Mouse (Mus musculus) liver, embryonic 16.5 days (tissue): ENCODE measurements around the gene Gm16867. TPM values are rescaled to one million over a fixed set of nuclear protein-coding genes. Genes with fewer than 3 reads are reported as not detected.
A peak's percentile ranks its signal among the peaks of the same experiment; 100 is the strongest.
"Not testable (repeated sequence)": the region's sequence is repeated elsewhere in the genome, so short reads cannot be mapped to it uniquely, and the experiment has no call there.

Experiments used
- ATAC-seq: fragments of 200-750 bp; cut with Nextera tagmentation; 2 replicates; pipeline ENCODE4 v1.8.0; 2017; ENCODE audit warnings: low read depth, mild to moderate bottlenecking, moderate number of reproducible peaks, moderate library complexity
- H3K27ac ChIP-seq: fragments of 300-500 bp; sonication (generic); 2 replicates; pipeline ENCODE4 v1.5.1; 2014; ENCODE audit warnings: mild to moderate bottlenecking, low read length
- H3K27me3 ChIP-seq: fragments of 300-500 bp; sonication (generic); 2 replicates; pipeline ENCODE4 v1.6.1; 2014; ENCODE audit warnings: low read depth, low read length, mixed read lengths; ENCODE audit not compliant: control insufficient read depth, insufficient read depth
- H3K36me3 ChIP-seq: fragments of 300-500 bp; sonication (generic); 2 replicates; pipeline ENCODE4 v1.6.1; 2014; ENCODE audit warnings: mild to moderate bottlenecking; ENCODE audit not compliant: control insufficient read depth, insufficient read depth
- H3K4me1 ChIP-seq: fragments of 300-500 bp; sonication (generic); 2 replicates; pipeline ENCODE4 v1.6.1; 2014; ENCODE audit warnings: low read depth, low read length, mixed read lengths; ENCODE audit not compliant: control insufficient read depth
- H3K4me2 ChIP-seq: fragments of 300-500 bp; sonication (generic); 2 replicates; pipeline ENCODE4 v1.6.1; 2014; ENCODE audit warnings: low read depth, low read length, mixed read lengths
- H3K4me3 ChIP-seq: fragments of 300-500 bp; sonication (generic); 2 replicates; pipeline ENCODE4 v1.5.1; 2014; ENCODE audit warnings: low read depth, mild to moderate bottlenecking, low read length
- H3K9ac ChIP-seq: fragments of 300-500 bp; sonication (generic); 2 replicates; pipeline ENCODE4 v1.6.1; 2014; ENCODE audit warnings: low read depth, low read length
- H3K9me3 ChIP-seq: fragments of 300-500 bp; sonication (generic); replicated peaks from 2 replicates; pipeline ENCODE4 v1.6.1; 2016; ENCODE audit warnings: low read length; ENCODE audit not compliant: control insufficient read depth
- WGBS: fragments of 180-500 bp; shearing (Covaris S2); extraction: QIAGEN DNeasy Blood & Tissue Kit; methylation state at CpG from one replicate; pipeline ENCODE4 v1.1.7; 2014; ENCODE audit not compliant: insufficient replicate concordance; 5-methylcytosine and 5-hydroxymethylcytosine counted together
- polyA plus RNA-seq: library from polyadenylated mRNA; unstranded; fragments of >200 nt; fragmentation: Nextera tagmentation; extraction: Ambion mirVana; gene quantifications from 2 replicates; pipeline ENCODE4 v1.2.1, GENCODE M21; 2015

Gm16867 gene
- polyA plus RNA-seq, 1 experiment from 2014 or later, result 0.59 TPM

DNA sequence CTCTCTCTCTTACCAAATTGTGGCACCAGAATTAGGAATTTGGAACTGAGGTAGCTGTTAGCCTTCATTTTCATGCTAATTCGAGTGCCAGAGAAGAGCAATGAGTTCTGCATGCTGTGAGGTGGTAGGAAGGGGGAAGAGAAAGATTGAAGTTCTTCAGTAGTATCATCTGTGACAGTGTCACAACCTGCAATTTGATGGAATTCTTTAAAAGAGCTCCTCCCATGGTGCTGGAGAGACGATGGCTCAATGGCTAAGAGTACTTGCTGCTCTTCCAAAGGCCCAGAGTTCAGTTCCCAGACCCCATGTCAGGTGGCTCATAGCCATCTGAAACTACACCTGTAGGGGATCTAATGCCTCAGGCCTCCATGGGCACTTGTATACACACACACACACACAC, 9.3 kb upstream of the Gm16867 start, which contains the start of gene Gm27179:
TSS of gene Gm27179 (minus strand) at position 101 of the 400 bp plus-strand sequence.
- not testable (repeated sequence) for H3K27ac ChIP-seq, H3K4me2 ChIP-seq, H3K9ac ChIP-seq, H3K36me3 ChIP-seq, ATAC-seq, H3K4me1 ChIP-seq, H3K9me3 ChIP-seq, H3K4me3 ChIP-seq, H3K27me3 ChIP-seq
- no CpG with 5 or more reads among the region's 2 CpGs for WGBS

DNA sequence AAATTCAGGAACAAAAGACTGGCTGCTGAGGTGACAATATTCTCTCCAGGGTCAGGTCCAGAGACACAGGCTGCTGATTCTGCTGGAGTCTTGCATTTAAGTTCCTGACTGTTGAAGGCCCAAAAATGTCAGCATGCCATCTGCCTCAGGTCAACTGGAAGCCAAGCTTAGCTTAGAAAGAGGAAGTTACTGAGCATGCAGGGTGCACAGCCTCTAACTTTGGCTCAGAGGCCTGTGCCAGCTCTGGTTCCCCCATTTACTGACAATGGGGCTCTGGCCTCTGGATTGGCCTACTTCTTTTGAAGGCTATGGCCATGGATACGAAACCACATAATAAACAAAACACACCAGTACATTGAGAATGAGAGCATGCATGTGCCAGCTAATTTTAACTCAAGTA, 3.8 kb upstream of the Gm16867 start:
- not testable (repeated sequence) for H3K9ac ChIP-seq, H3K9me3 ChIP-seq, H3K36me3 ChIP-seq, H3K27ac ChIP-seq, ATAC-seq, H3K27me3 ChIP-seq, H3K4me1 ChIP-seq, H3K4me2 ChIP-seq, H3K4me3 ChIP-seq
- no CpG with 5 or more reads among the region's 1 CpGs for WGBS

DNA sequence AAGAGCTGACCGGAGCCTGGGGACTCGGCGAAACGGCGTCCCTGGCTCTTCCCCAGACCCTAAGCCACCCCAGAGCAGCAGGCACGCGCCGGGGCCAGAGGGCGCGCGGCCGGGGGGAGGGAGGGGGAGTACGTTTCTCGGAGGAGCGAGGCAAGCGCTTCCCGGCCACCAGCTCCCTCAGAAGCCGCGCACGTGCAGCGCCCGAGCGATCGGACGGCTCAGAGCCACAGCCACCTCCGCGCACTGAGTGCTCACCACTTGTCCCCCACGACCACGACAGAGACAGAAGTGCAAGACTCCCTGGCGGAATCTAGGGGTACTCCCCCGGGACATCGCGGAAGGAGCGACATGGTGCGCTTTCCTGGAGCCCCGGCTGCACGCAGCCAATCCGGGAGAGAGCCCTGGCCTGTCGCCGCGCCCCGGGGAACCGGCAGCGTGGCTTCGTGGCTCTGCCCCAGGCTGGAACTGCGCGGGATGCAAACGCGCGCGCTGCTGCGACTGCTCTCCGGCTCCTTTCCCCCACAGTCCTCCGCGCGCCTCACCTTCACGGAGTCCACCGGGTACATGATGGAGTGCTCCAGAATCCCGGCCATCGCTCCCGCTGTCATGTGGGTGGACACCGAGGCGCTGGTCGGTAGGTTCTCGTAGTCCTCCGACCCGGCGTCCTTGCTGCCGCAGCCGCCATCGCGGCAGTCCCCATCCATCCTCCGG, 567 bp downstream of the Gm16867 start:
- H3K27me3 ChIP-seq, H3K9ac ChIP-seq, H3K9me3 ChIP-seq, H3K36me3 ChIP-seq, H3K4me2 ChIP-seq, H3K27ac ChIP-seq, H3K4me3 ChIP-seq, H3K4me1 ChIP-seq: not testable (repeated sequence)
- ATAC-seq, result peak; percentile 16
- WGBS, result no CpG with 5 or more reads among the region's 73 CpGs

DNA sequence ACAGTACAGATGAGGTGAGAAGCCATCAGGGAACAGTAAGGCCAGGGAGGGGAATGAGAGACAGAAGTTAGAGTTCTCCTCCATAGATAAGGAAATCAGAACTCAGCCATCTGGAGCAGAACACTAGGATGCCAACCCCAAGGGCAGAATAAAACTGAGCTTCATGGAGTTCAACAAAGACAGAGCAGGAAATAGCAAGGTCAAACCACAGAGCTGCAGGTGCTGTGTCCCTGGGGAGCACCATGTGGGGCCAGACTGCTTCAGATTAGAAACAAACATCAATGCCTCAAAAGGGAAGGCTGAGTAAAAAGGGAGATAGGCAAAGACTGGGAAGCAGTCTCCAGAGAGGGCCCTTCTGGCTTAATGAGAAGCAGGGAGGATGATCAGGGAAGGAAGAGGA, 6.9 kb downstream of the Gm16867 start:
- H3K4me1 ChIP-seq, H3K9me3 ChIP-seq, H3K4me2 ChIP-seq, ATAC-seq, H3K9ac ChIP-seq, H3K36me3 ChIP-seq, H3K27ac ChIP-seq, H3K4me3 ChIP-seq, H3K27me3 ChIP-seq: not testable (repeated sequence)

DNA sequence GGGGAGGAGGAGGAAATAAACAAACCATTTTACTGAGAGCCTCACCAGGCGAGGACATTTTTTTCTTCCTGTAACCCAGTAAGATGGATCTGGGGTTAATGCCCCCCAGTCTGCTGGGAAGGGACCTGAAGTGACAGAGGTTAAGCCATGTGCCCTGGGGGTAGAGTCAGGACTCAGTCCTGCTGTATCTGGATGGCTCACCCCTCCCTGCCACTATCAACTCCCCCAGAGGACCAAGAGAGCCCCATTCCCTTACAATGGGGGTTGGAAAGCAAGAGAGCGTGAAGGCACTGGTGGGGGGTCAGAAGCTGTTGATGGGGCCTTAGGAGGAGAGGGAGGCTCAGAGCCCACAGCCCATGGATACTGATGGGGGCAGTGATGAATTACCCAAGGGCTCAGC, 8.2 kb downstream of the Gm16867 start:
- H3K27me3 ChIP-seq, H3K9me3 ChIP-seq, H3K4me3 ChIP-seq, H3K27ac ChIP-seq, H3K9ac ChIP-seq, H3K4me1 ChIP-seq, H3K36me3 ChIP-seq, H3K4me2 ChIP-seq: not testable (repeated sequence)
- WGBS, result no CpG with 5 or more reads among the region's 2 CpGs
- ATAC-seq, result peak; percentile 59

DNA sequence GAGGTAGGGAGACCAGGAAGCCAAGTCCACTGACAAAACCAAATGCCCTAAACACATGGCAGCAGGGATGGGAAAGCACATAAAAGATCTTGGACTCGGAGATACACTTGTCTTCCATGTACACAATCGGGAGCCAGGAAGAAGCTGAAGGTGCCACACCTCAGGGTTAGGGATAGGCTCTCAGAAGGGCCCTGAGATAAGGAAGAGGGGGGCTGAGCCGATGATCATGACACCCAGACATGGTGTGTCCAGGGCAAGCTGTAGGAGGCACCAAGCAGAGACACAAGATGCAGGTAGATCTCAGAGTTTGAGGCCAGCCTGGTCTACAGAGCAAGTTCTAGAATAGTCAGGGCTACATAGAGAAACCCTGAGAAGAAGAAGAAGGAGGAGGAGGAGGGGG, 8.6 kb downstream of the Gm16867 start:
- H3K9ac ChIP-seq, H3K9me3 ChIP-seq, H3K27me3 ChIP-seq, H3K4me3 ChIP-seq, H3K36me3 ChIP-seq, H3K4me1 ChIP-seq, H3K4me2 ChIP-seq, H3K27ac ChIP-seq: not testable (repeated sequence)
- peak; percentile 86 for ATAC-seq
- no CpG with 5 or more reads among the region's 3 CpGs for WGBS

DNA sequence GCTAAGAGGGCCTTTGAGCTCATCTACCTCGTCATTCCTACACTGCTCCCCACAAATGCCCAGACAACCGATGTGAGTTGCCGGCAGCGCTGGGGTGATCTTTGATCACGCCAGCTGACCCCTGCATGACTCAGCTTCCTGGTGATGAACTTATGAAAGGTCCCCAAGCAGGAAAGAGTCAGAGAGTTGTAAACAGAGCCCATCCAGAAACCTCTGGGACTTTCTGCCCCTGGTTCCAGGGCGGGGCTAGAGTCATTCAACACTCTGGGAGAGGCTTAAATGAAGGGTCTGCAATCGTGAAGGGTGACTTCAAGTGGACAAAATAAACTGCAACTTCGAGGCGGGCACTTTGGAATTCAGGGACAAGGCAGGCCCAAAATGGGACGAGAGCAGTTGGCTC, 15.2 kb downstream of the Gm16867 start:
- not testable (repeated sequence) for H3K9me3 ChIP-seq, H3K36me3 ChIP-seq, H3K4me1 ChIP-seq, H3K4me3 ChIP-seq, H3K27ac ChIP-seq, H3K4me2 ChIP-seq, H3K27me3 ChIP-seq, H3K9ac ChIP-seq, ATAC-seq
- WGBS, result no CpG with 5 or more reads among the region's 10 CpGs

DNA sequence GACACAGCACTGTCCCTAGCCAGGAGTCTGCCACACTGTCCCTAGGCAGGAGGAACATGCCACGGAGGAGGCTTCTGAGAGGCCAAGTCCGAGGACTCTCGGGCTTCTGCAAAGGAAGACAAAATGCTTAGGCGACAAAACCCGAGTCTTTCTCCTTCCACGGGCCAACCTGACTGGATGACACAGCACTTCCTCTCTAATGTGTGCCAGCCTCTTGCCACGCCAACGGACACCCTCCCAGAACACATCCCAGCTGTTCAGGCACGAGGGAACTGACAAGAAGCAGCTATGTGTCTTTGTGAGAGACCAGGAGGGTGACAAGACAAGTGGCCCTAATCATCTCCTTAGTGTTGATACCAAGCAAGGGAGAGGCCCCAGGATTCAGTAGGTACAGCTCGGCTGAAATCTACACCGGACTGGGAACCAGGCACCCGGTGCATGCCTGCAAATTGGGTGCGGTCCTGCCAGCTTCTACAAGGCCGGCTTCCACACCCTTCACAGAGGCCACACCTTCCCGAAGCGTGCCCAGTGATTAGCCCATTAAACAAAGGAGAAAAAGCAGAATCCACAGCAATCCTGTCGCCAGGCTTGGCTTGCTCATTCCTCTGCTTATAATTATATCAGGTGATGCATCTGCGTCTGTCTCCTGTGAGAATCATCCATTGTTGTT, 17.6 kb downstream of the Gm16867 start:
- not testable (repeated sequence) for H3K9ac ChIP-seq, H3K4me3 ChIP-seq, H3K4me2 ChIP-seq, H3K4me1 ChIP-seq, H3K27me3 ChIP-seq, H3K36me3 ChIP-seq, H3K9me3 ChIP-seq, H3K27ac ChIP-seq
- peak; percentile 67 for ATAC-seq
- no CpG with 5 or more reads among the region's 18 CpGs for WGBS

DNA sequence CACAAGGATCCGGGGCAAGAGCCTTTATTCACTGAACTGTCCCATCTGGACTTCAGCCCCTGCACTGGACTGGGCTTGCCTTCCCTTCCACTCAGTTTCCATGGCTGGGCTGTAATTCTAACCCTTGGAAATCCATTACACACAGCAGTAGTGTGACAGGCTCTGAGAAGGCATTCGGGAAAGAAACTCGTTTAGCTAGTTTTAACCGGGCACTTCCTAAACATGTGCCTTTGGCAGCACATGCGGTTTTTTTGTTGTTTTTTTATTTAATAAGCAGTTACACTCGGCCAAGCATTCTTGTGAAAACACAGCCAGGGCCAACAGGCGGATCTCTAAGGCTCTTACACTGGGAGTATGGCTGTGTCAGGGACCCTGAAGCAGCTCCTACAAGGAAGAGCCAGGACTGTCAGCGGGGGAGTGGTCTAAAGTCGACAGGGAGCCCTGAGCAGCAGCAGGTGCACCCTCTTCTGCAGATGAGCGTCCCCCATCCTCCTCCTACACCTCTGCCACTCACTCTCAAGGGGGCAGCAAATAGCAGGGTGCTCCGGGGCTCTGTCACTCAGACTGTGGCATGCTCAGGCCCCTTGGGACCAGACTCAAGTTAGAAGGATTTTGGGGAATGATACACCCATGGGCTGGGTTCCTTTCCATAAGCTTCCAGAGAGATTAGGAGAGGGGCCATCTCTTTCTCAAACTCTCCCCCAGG, 29.1 kb downstream of the Gm16867 start:
- not testable (repeated sequence) for H3K27me3 ChIP-seq, H3K9me3 ChIP-seq, H3K9ac ChIP-seq, H3K4me3 ChIP-seq, H3K4me1 ChIP-seq, H3K27ac ChIP-seq, H3K36me3 ChIP-seq, H3K4me2 ChIP-seq
- WGBS, result no CpG with 5 or more reads among the region's 11 CpGs
- peak; percentile 42 for ATAC-seq
